Comparison of ENCODE assay signal across 21 mouse cellular contexts in genomic region chr6:121382071-121382470, GRCm38 (mm10). TPM values are rescaled to one million over a fixed set of nuclear protein-coding genes. Genes with fewer than 3 reads are reported as not detected.
DNase-seq lines count a peak whose midpoint lies in the region; ATAC-seq and TF ChIP-seq lines count a peak whose summit lies in the region.
"Had no signal": no experiment of that assay in that cellular context is flagged by ENCODE, and none has a peak within 500 bp of the region (broad histone marks: within the 10 kb centered on the region; RNA-seq: fewer than 3 reads in every experiment).

No protein-coding gene starts in this region.

- peak overlapping the region; percentile 74 for H3K27ac ChIP-seq in gastrocnemius, adult 2 months
- peak overlapping the region; percentile 58 for H3K27ac ChIP-seq in heart, adult 2 months
- H3K27ac ChIP-seq in neural tube, embryonic 11.5 days (ENCODE audit: low read depth, low read length): no peak overlapping the region
- no peak overlapping the region for H3K27ac ChIP-seq in neural tube, embryonic 15.5 days (replicated peaks)
- no peak overlapping the region for H3K27ac ChIP-seq in embryonic facial prominence, embryonic 15.5 days (replicated peaks)
- H3K27ac ChIP-seq: embryonic facial prominence, embryonic 13.5 days; forebrain, embryonic 10.5 days; heart, embryonic 15.5 days; hindbrain, embryonic 12.5 days; intestine, embryonic 15.5 days had no signal

- TF ChIP-seq POLR2A in heart, adult 2 months (IDR thresholded peaks at IDR 0.05; ENCODE audit: insufficient read depth, low read depth, low read length): peak; percentile 50; the same call in 1 of the 2 replicates

- no peaks in the 10 kb centered on the region for H3K4me1 ChIP-seq in heart, adult 2 months (ENCODE audit: control insufficient read depth, insufficient read depth, low read length)
- no peaks in the 10 kb centered on the region for H3K4me1 ChIP-seq in neural tube, embryonic 11.5 days (ENCODE audit: control insufficient read depth, insufficient read depth, low read length)
- 0 out of 2 replicates have a peak, but pooled peaks cover 12% of the 10 kb centered on the region for H3K4me1 ChIP-seq in neural tube, embryonic 15.5 days
- peaks cover 9% of the 10 kb centered on the region; the same call in 1 of the 2 replicates for H3K4me1 ChIP-seq in embryonic facial prominence, embryonic 15.5 days
- H3K4me1 ChIP-seq: heart, embryonic 15.5 days; intestine, embryonic 15.5 days had no signal

- 53% methylated on average over 10 of the region's 10 CpGs for WGBS in heart, adult 2 months
- 59% methylated on average over 10 of the region's 10 CpGs for WGBS in neural tube, embryonic 11.5 days
- WGBS in neural tube, embryonic 15.5 days: 43% methylated on average over 10 of the region's 10 CpGs
- WGBS in embryonic facial prominence, embryonic 15.5 days: 48% methylated on average over 10 of the region's 10 CpGs

- H3K4me3 ChIP-seq in gastrocnemius, adult 2 months: no peak overlapping the region; the same call in 1 of the 2 replicates
- no peak overlapping the region for H3K4me3 ChIP-seq in heart, adult 2 months
- no peak overlapping the region for H3K4me3 ChIP-seq in neural tube, embryonic 11.5 days (ENCODE audit: low read depth, low read length)
- no peak overlapping the region for H3K4me3 ChIP-seq in neural tube, embryonic 15.5 days (replicated peaks)
- H3K4me3 ChIP-seq in embryonic facial prominence, embryonic 15.5 days (replicated peaks): no peak overlapping the region
- H3K4me3 ChIP-seq: embryonic facial prominence, embryonic 13.5 days; erythroblast, embryonic 14.5 days; forebrain, embryonic 10.5 days; heart, embryonic 15.5 days; hindbrain, embryonic 12.5 days; intestine, embryonic 15.5 days had no signal

- peak overlapping the region; percentile 1; the same call in 1 of the 2 replicates for H3K9ac ChIP-seq in heart, adult 2 months (ENCODE audit: low read depth, low read length)
- no peak overlapping the region for H3K9ac ChIP-seq in neural tube, embryonic 11.5 days (ENCODE audit: low read length)
- H3K9ac ChIP-seq in neural tube, embryonic 15.5 days (replicated peaks): no peak overlapping the region
- no peak overlapping the region for H3K9ac ChIP-seq in embryonic facial prominence, embryonic 15.5 days
- H3K9ac ChIP-seq: embryonic facial prominence, embryonic 13.5 days; heart, embryonic 15.5 days; hindbrain, embryonic 12.5 days; intestine, embryonic 15.5 days had no signal

- H3K36me3 ChIP-seq in heart, adult 2 months (ENCODE audit: control insufficient read depth, insufficient read depth, low read length): no peaks in the 10 kb centered on the region
- no peaks in the 10 kb centered on the region for H3K36me3 ChIP-seq in neural tube, embryonic 11.5 days (ENCODE audit: control insufficient read depth, insufficient read depth, low read length)
- peaks cover 25% of the 10 kb centered on the region for H3K36me3 ChIP-seq in neural tube, embryonic 15.5 days
- H3K36me3 ChIP-seq in embryonic facial prominence, embryonic 15.5 days: no peaks in the 10 kb centered on the region
- H3K36me3 ChIP-seq: embryonic facial prominence, embryonic 13.5 days; forebrain, embryonic 10.5 days; heart, embryonic 15.5 days; hindbrain, embryonic 12.5 days; intestine, embryonic 15.5 days had no signal

- H3K79me2 ChIP-seq in heart, adult 2 months (replicated peaks; ENCODE audit: control insufficient read depth, insufficient read depth, low read length): no peaks in the 10 kb centered on the region

- DNase-seq in gastrocnemius, adult 2 months: peak; percentile 36
- no peak for DNase-seq in gastrocnemius, adult 18-20 months (ENCODE audit: low spot score)
- DNase-seq in heart, adult 2 months: peak in 1 of 2 experiments; percentile 40
- no peak for DNase-seq in heart, postnatal 10 days
- DNase-seq in neural tube, embryonic 11.5 days (ENCODE audit: low spot score): no peak
- no peak for DNase-seq in urinary bladder, postnatal 36 days (ENCODE audit: low spot score in 2 of 2)
- DNase-seq: adrenal gland, adult 8-10 months; cerebellum, adult 11-12 months; cerebellum, adult 9-10 months; cerebellum, postnatal 25 days; gastrocnemius, postnatal 10 days; kidney, adult 18-20 months had no signal

- ATAC-seq in neural tube, embryonic 11.5 days (ENCODE audit: insufficient read depth, low FRiP score, low TSS enrichment): peak; percentile 23; the same call in 1 of the 2 replicates
- no peak for ATAC-seq in neural tube, embryonic 15.5 days (ENCODE audit: low FRiP score)
- peak; percentile 45 for ATAC-seq in embryonic facial prominence, embryonic 15.5 days (ENCODE audit: insufficient number of reproducible peaks, low FRiP score, low TSS enrichment, low read depth)
- ATAC-seq: forebrain, embryonic 14.5 days; intestine, embryonic 15.5 days had no signal

- intact Hi-C loops in gastrocnemius, adult 2 months (cut with DNase I): no loop called here
- intact Hi-C loops in heart, adult 2 months (cut with DNase I): no loop called here
- intact Hi-C loops in heart, postnatal 10 days (cut with DNase I): no loop called here

- no peak for TF ChIP-seq CTCF in gastrocnemius, adult 2 months (IDR thresholded peaks at IDR 0.05)
- TF ChIP-seq CTCF in heart, adult 2 months (IDR thresholded peaks at IDR 0.05): no peak

- no peak overlapping the region for H3K4me2 ChIP-seq in neural tube, embryonic 11.5 days (ENCODE audit: low read depth)
- no peak overlapping the region for H3K4me2 ChIP-seq in neural tube, embryonic 15.5 days
- no peak overlapping the region for H3K4me2 ChIP-seq in embryonic facial prominence, embryonic 15.5 days (replicated peaks)
- H3K4me2 ChIP-seq: embryonic facial prominence, embryonic 13.5 days; heart, embryonic 15.5 days; hindbrain, embryonic 12.5 days; intestine, embryonic 15.5 days had no signal

- TF ChIP-seq EP300 in heart, adult 2 months (IDR thresholded peaks at IDR 0.05; ENCODE audit: insufficient read depth, low read depth, low read length): no peak

- H3K27me3 ChIP-seq in heart, adult 2 months (ENCODE audit: control insufficient read depth, insufficient read depth, low read length): no peaks in the 10 kb centered on the region
- H3K27me3 ChIP-seq in neural tube, embryonic 11.5 days (ENCODE audit: control insufficient read depth, insufficient read depth, low read length): no peaks in the 10 kb centered on the region
- no peaks in the 10 kb centered on the region for H3K27me3 ChIP-seq in neural tube, embryonic 15.5 days (replicated peaks)
- H3K27me3 ChIP-seq in embryonic facial prominence, embryonic 15.5 days: peaks cover 8% of the 10 kb centered on the region; the same call in 1 of the 2 replicates

- no peaks in the 10 kb centered on the region for H3K9me3 ChIP-seq in neural tube, embryonic 11.5 days (ENCODE audit: control insufficient read depth, low read length)
- H3K9me3 ChIP-seq in neural tube, embryonic 15.5 days (replicated peaks): no peaks in the 10 kb centered on the region
- H3K9me3 ChIP-seq in embryonic facial prominence, embryonic 15.5 days (replicated peaks): no peaks in the 10 kb centered on the region
- H3K9me3 ChIP-seq: embryonic facial prominence, embryonic 13.5 days; forebrain, embryonic 10.5 days; heart, embryonic 15.5 days; hindbrain, embryonic 12.5 days; intestine, embryonic 15.5 days had no signal

RNA-seq across cellular contexts. Expression of gene Slc6a12, which starts 39.2 kb away (rescaled TPM):
- total RNA-seq in gastrocnemius, adult 2 months (2021): under 1 TPM; 0.11 to 0.20 TPM
- total RNA-seq in gastrocnemius, adult 18-20 months (2021): under 1 TPM in 1 of 2 experiments, not detected in 1; 0.26 TPM
- not detected for total RNA-seq in heart, adult 2 months (2021)
- 0.18 and 0.23 TPM in 2 replicates for polyA plus RNA-seq in heart, adult 2 months (2012; rRNA removed)
- total RNA-seq in heart, postnatal 10 days (2021): not detected
- polyA plus RNA-seq in neural tube, embryonic 11.5 days (2014; fragmentation: Nextera tagmentation; extraction: Ambion mirVana): not detected in 2 replicates
- polyA plus RNA-seq in neural tube, embryonic 15.5 days (2015; fragmentation: Nextera tagmentation; extraction: Ambion mirVana): 0.43 and 0.70 TPM in 2 replicates
- polyA plus RNA-seq in embryonic facial prominence, embryonic 15.5 days (2015; fragmentation: Nextera tagmentation; extraction: Ambion mirVana): not detected in 2 replicates
- polyA plus RNA-seq: embryonic facial prominence, embryonic 13.5 days; erythroblast, embryonic 14.5 days; heart, embryonic 15.5 days had no signal

Comparison
In these comparisons a context has a peak if more than half of its experiments do, and no peak if none do; other contexts are left out.
1. H3K27ac ChIP-seq: peak in gastrocnemius, adult 2 months (single experiment) and heart, adult 2 months (single experiment); none in neural tube, embryonic 11.5 days (single experiment), neural tube, embryonic 15.5 days (single experiment) and embryonic facial prominence, embryonic 15.5 days (single experiment).